ENCODE assay signal across 20 mouse cellular contexts in genomic region chr2:38613576-38613975, GRCm38 (mm10). TPM values are rescaled to one million over a fixed set of nuclear protein-coding genes. Genes with fewer than 3 reads are reported as not detected.
A peak's percentile ranks its signal among the peaks of the same experiment; 100 is the strongest.
DNase-seq lines count a peak whose midpoint lies in the region; ATAC-seq and TF ChIP-seq lines count a peak whose summit lies in the region.
"Had no signal": no experiment of that assay in that cellular context is flagged by ENCODE, and none has a peak within 500 bp of the region (broad histone marks: within the 10 kb centered on the region; RNA-seq: fewer than 3 reads in every experiment).

No protein-coding gene starts in this region.

- no peaks in the 10 kb centered on the region for H3K27me3 ChIP-seq in liver, postnatal 0 days (ENCODE audit: insufficient read depth, low read length)
- H3K27me3 ChIP-seq: embryonic facial prominence, embryonic 15.5 days; hindbrain, embryonic 12.5 days; liver, embryonic 13.5 days; lung, embryonic 15.5 days had no signal

- WGBS in liver, postnatal 0 days (ENCODE audit: insufficient replicate concordance), result 87% methylated on average over 3 of the region's 3 CpGs

- H3K27ac ChIP-seq in liver, postnatal 0 days (ENCODE audit: low read depth), result peak overlapping the region; percentile 50
- H3K27ac ChIP-seq: embryonic facial prominence, embryonic 15.5 days; limb, embryonic 10.5 days; liver, embryonic 13.5 days; lung, embryonic 15.5 days had no signal

- no peak overlapping the region for H3K4me2 ChIP-seq in liver, postnatal 0 days (ENCODE audit: low read depth, low read length)
- H3K4me2 ChIP-seq: embryonic facial prominence, embryonic 15.5 days; hindbrain, embryonic 12.5 days; liver, embryonic 13.5 days; lung, embryonic 15.5 days had no signal

- TF ChIP-seq EP300 in liver, postnatal 0 days (IDR thresholded peaks at IDR 0.05; ENCODE audit: low read depth), result no peak

- no peak overlapping the region for H3K4me3 ChIP-seq in liver, postnatal 0 days (ENCODE audit: low read depth, low read length)
- H3K4me3 ChIP-seq: embryonic facial prominence, embryonic 15.5 days; hindbrain, embryonic 12.5 days; limb, embryonic 10.5 days; liver, embryonic 13.5 days; lung, embryonic 15.5 days had no signal

- peaks cover 11% of the 10 kb centered on the region; the same call in 1 of the 2 replicates for H3K4me1 ChIP-seq in liver, postnatal 0 days (ENCODE audit: insufficient read depth)
- H3K4me1 ChIP-seq: limb, embryonic 10.5 days; lung, embryonic 15.5 days had no signal

- H3K9ac ChIP-seq in liver, postnatal 0 days (replicated peaks), result no peak overlapping the region
- H3K9ac ChIP-seq: embryonic facial prominence, embryonic 15.5 days; hindbrain, embryonic 12.5 days; liver, embryonic 13.5 days; lung, embryonic 15.5 days had no signal

- TF ChIP-seq CTCF in liver, postnatal 0 days (IDR thresholded peaks at IDR 0.05; ENCODE audit: low read depth), result no peak

- no peak for ATAC-seq in liver, postnatal 0 days
- ATAC-seq: intestine, embryonic 16.5 days had no signal

- DNase-seq in cerebellum, adult 18-20 months, result peak; percentile 46
- no peak for DNase-seq in cerebellum, postnatal 14 days
- DNase-seq in gastrocnemius, postnatal 25 days, result peak; percentile 27
- DNase-seq in gastrocnemius, adult 8-10 months (ENCODE audit: low spot score in 2 of 2), result no peak
- no peak for DNase-seq in liver, postnatal 0 days
- DNase-seq in liver, result no peak
- DNase-seq in brain, adult 2 months (ENCODE audit: low read depth, low spot score), result peak; percentile 41
- DNase-seq: B cell, adult 2 months; gastrocnemius, postnatal 14 days; heart, postnatal 10 days; kidney, postnatal 36 days; liver, embryonic 13.5 days; lung, postnatal 4 days; retina, postnatal 1 day; right cerebral cortex, postnatal 4 days had no signal

- no peaks in the 10 kb centered on the region for H3K9me3 ChIP-seq in liver, postnatal 0 days (ENCODE audit: low read length)
- H3K9me3 ChIP-seq: embryonic facial prominence, embryonic 15.5 days; hindbrain, embryonic 12.5 days; limb, embryonic 10.5 days; liver, embryonic 13.5 days; lung, embryonic 15.5 days had no signal

- peaks cover 19% of the 10 kb centered on the region; the same call in 1 of the 2 replicates for H3K36me3 ChIP-seq in liver, postnatal 0 days (replicated peaks; ENCODE audit: insufficient read depth, low read length)

RNA-seq across cellular contexts. Expression of gene Psmb7, which starts 30.3 kb away (rescaled TPM):
- total RNA-seq in gastrocnemius, postnatal 25 days (2021), result 100 to 1,000 TPM; 281 to 289 TPM
- 100 to 1,000 TPM; 311 to 333 (median 328) TPM for total RNA-seq in gastrocnemius, adult 8-10 months (2022)
- 112 and 120 TPM in 2 replicates for polyA plus RNA-seq in liver, postnatal 0 days (2015; fragmentation: Nextera tagmentation; extraction: Ambion mirVana)

Comparison
In these comparisons a context has a peak if more than half of its experiments do, and no peak if none do; other contexts are left out.
1. DNase-seq: peak in cerebellum, adult 18-20 months (2 of 2), gastrocnemius, postnatal 25 days (single experiment) and brain, adult 2 months (single experiment); none in cerebellum, postnatal 14 days (0 of 2), gastrocnemius, adult 8-10 months (0 of 2), liver, postnatal 0 days (single experiment) and liver (single experiment).